Mouse (Mus musculus): Measurements from ENCODE around the gene a.

DNA sequence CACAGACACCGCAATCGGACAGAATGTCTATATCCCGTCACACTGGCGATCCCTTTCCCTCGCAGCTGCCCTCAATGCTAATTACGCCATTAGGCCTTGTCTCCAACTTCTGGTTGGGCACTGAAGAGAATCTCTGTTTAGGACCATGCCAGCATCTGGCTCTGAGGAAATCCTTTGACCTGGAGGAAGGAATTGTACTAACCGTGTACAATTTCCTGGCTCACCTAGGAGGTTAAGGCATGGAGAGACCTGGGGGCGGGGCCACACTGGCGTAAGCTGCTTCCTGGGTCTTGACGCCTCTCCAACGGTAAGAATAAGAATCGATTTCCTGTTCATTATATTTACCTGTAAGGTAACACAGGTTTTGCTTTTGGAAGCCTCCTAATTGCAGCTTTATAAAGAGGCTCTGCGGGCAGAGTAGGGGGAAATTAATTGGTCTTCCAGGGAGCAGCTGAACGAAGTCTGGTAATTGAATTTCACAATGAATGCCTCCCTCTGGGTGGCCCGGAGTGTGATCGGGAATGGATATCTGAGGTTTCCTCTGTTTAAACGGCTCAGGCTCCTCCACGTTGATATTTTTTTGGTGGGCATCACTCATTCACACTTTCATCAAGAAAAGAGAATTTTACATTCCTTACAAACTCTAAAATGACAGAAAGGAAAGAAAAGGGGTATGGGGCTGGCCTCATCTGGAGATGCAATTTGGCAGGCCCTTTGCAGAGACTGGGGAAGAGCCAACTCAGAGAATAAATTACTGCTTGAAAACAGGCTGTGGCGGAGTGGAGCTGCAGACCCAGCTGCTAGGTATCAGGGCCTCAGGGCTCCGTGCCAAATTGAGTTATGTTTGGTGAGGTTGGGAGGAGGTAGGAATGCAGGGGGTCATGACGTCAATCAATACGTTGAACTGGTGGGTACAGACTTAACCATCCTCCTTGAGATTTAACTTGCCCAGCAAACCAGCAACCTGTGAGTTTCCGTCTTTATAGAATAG is 41.9 kb upstream of the a start:
- TF ChIP-seq POLR2A (IDR thresholded peaks at IDR 0.05; ENCODE audit: borderline replicate concordance, extremely low read depth, low read depth, low read length) (no peak), CTCF (IDR thresholded peaks at IDR 0.05; ENCODE audit: insufficient read depth, low read length) (no peak)
